Mouse (Mus musculus) stomach, embryonic 14.5 days (tissue): ENCODE data around the gene Ldlrad3. TPM values are rescaled to one million over a fixed set of nuclear protein-coding genes. Genes with fewer than 3 reads are reported as not detected.

Source experiments
- ATAC-seq: fragments of 200-750 bp; cut with Nextera tagmentation; 2 replicates; pipeline ENCODE4 v1.8.0; 2017; ENCODE audit warnings: low read depth, moderate TSS enrichment; ENCODE audit not compliant: insufficient number of reproducible peaks, insufficient read depth, low FRiP score
- H3K27ac ChIP-seq: fragments of 300-500 bp; sonication (generic); 2 replicates; pipeline ENCODE4 v1.5.1; 2014; ENCODE audit warnings: mild to moderate bottlenecking, low read length, moderate library complexity, mixed read lengths
- H3K27me3 ChIP-seq: fragments of 300-500 bp; sonication (generic); 2 replicates; pipeline ENCODE4 v1.6.1; 2014; ENCODE audit warnings: low read length, control low read depth, mixed read lengths; ENCODE audit not compliant: control insufficient read depth, insufficient read depth
- H3K36me3 ChIP-seq: fragments of 300-500 bp; sonication (generic); 2 replicates; pipeline ENCODE4 v1.6.1; 2014; ENCODE audit warnings: mild to moderate bottlenecking, control low read depth, low read length, moderate library complexity, mixed read lengths; ENCODE audit not compliant: control insufficient read depth, insufficient read depth
- H3K4me1 ChIP-seq: fragments of 300-500 bp; sonication (generic); 2 replicates; pipeline ENCODE4 v1.6.1; 2014; ENCODE audit warnings: low read length, control low read depth, mixed read lengths; ENCODE audit not compliant: control insufficient read depth, insufficient read depth
- H3K4me2 ChIP-seq: fragments of 300-500 bp; sonication (generic); replicated peaks from 2 replicates; pipeline ENCODE4 v1.6.1; 2014; ENCODE audit warnings: low read depth, low read length, control low read depth
- H3K4me3 ChIP-seq: fragments of 300-500 bp; sonication (generic); 2 replicates; pipeline ENCODE4 v1.5.1; 2014; ENCODE audit warnings: low read depth, low read length, control low read depth
- H3K9ac ChIP-seq: fragments of 300-500 bp; sonication (generic); replicated peaks from 2 replicates; pipeline ENCODE4 v1.6.1; 2014; ENCODE audit warnings: low read depth, mild to moderate bottlenecking, control low read depth, low read length, moderate library complexity, mixed read lengths
- H3K9me3 ChIP-seq: fragments of 300-500 bp; sonication (generic); 2 replicates; pipeline ENCODE4 v1.6.1; 2016; ENCODE audit warnings: low read depth, low read length, control low read depth; ENCODE audit not compliant: control insufficient read depth
- WGBS: fragments of 180-500 bp; shearing (Covaris S2); extraction: QIAGEN DNeasy Blood & Tissue Kit; methylation state at CpG from one replicate; pipeline ENCODE4 v1.1.7; 2014; 5-methylcytosine and 5-hydroxymethylcytosine counted together
- polyA plus RNA-seq: library from polyadenylated mRNA; unstranded; fragments of >200 nt; fragmentation: Nextera tagmentation; extraction: Ambion mirVana; gene quantifications from 2 replicates; pipeline ENCODE4 v1.2.1, GENCODE M21; 2014

Ldlrad3 gene
- polyA plus RNA-seq, 1 experiment from 2014 or later = 52.3 TPM

DNA sequence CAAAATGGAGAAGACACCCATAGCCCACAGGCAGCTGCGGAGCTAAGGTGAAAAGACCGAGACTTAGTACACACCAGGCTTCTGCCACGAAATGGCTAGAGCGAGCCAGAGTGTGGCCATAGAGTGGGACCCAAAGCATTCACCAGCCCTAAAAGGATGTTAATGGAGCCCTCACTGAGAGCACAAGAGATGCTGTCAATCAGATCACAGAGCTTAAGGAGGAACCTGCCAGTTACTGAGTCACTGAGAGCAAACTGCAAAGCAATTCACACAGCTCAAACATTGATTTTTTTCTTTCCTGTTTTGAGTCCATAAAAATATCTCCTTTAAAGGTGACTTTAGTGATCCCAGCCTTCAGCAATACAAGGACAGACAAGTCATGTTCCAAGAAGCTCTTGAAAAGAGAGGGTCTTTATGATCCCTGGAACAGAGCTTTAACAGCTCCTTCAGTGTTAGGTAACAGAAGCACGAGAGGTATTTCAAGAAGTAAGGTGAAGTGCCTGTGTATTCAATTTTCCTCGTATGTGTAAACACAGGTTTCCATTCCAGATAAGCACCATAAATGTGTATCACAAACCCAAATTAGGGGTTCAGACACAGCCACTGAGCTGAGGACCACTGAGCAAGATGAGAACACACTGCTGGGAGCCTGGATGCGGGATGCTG is 209.7 kb downstream of the Ldlrad3 start:
- Histone ChIP-seq H3K27ac (no peak overlapping the region), H3K4me2 (no peak overlapping the region), H3K4me3 (no peak overlapping the region), H3K4me1 (peaks cover 14% of the 10 kb centered on the region), H3K36me3 (no peaks in the 10 kb centered on the region), H3K9me3 (no peaks in the 10 kb centered on the region), H3K27me3 (no peaks in the 10 kb centered on the region), H3K9ac (no peak overlapping the region)
- WGBS = 77% methylated on average over 7 of the region's 7 CpGs
- no peak for ATAC-seq

DNA sequence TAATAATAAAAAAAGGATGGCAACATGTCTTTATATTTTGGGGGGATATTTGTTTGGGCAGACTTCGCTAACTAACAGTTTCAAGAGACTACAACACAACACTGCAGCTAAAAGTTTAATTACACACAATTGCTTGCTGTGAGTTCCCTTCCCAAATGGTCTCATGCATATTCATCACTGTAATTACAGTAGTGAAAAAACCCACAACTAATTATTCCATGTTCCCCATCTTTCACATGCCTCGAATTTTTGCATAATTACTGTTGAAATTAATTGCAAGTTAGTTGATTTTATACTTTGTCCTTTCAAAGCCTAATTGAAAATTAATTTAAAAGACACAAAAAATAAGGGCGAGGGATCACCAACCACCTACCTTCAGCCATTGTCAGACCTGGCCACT is 212.4 kb downstream of the Ldlrad3 start:
- WGBS = 91% methylated on average over 3 of the region's 3 CpGs
- Histone ChIP-seq H3K4me1 (peaks cover 5% of the 10 kb centered on the region; the same call in 1 of the 2 replicates), H3K27me3 (no peaks in the 10 kb centered on the region), H3K4me3 (no peak overlapping the region), H3K9me3 (no peaks in the 10 kb centered on the region), H3K9ac (no peak overlapping the region), H3K4me2 (no peak overlapping the region), H3K27ac (no peak overlapping the region), H3K36me3 (no peaks in the 10 kb centered on the region)
- ATAC-seq = no peak

DNA sequence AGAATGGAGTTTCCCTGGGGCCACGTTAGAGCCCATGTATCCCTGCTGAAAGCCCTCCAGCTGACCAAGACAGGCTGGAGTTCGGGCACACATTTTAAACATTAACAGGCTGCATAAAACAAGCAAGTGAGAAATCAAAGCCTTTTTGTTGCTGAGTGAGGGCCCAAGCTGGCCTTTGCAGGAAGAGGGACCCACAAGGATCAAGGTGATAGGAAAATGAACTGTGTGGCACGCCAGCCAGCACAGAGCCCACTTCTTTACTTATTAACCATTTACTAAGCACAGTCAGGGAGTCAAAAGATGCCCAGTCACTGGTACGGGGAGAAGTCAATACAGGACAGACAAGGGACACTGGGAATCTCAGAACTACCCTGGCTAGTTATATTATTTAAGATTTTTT is 218.6 kb downstream of the Ldlrad3 start:
- H3K4me1 ChIP-seq = no peaks in the 10 kb centered on the region
- H3K36me3 ChIP-seq = no peaks in the 10 kb centered on the region
- no peak overlapping the region for H3K9ac ChIP-seq
- H3K4me3 ChIP-seq = no peak overlapping the region
- no peak overlapping the region for H3K4me2 ChIP-seq
- 0 out of 2 replicates have a peak overlapping the region, but pooled peaks have one; percentile 7 for H3K27ac ChIP-seq
- H3K27me3 ChIP-seq = no peaks in the 10 kb centered on the region
- WGBS = 44% methylated on average over 4 of the region's 4 CpGs
- no peak; the same call in 1 of the 2 replicates for ATAC-seq
- no peaks in the 10 kb centered on the region for H3K9me3 ChIP-seq

DNA sequence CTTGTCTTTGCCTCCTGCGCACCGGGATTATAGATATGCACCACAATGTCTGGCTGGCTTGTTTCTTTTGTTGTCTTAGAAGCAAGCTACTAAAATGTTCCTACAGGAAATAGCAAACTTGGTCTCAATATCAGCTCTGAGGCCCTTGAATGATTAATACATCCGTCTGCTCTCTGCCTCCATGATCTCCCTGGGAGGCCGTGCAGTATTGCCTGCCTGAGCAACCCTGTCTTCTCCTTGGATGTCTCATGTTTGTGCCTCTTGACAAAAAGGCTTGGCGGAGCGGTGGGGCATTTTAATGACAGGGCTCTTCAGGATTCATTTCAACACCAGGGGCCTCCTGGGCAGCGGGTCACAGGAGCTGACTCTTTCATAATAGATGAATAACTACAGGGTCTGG is 219.0 kb downstream of the Ldlrad3 start:
- Histone ChIP-seq H3K4me3 (no peak overlapping the region), H3K9me3 (no peaks in the 10 kb centered on the region), H3K36me3 (no peaks in the 10 kb centered on the region), H3K27ac (0 out of 2 replicates have a peak overlapping the region, but pooled peaks have one; percentile 7), H3K27me3 (no peaks in the 10 kb centered on the region), H3K9ac (no peak overlapping the region), H3K4me2 (no peak overlapping the region), H3K4me1 (no peaks in the 10 kb centered on the region)
- no peak for ATAC-seq
- 56% methylated on average over 7 of the region's 7 CpGs for WGBS

DNA sequence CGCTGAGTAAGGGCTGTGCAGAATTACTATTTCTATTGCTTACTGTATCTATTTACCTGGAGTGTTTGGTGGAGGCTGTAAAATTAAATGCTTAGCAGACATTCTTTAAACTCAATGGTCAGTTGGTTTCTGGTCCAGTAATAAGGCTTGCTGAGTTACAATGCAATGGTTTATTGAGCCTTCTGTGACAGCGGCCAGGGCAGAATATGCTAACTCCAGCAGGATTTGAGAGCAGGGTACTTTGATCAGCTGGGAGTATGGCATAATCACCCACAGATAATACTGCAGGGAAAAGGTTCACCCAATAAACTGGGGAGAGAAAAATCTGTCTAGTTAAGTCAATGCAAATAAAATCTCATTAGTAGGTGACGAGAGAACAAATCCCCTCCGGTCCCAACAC is 220.2 kb downstream of the Ldlrad3 start:
- WGBS = 70% methylated on average over 4 of the region's 4 CpGs
- no peaks in the 10 kb centered on the region for H3K27me3 ChIP-seq
- no peak overlapping the region for H3K4me3 ChIP-seq
- no peak overlapping the region for H3K4me2 ChIP-seq
- no peaks in the 10 kb centered on the region for H3K36me3 ChIP-seq
- H3K9ac ChIP-seq = no peak overlapping the region
- H3K27ac ChIP-seq = no peak overlapping the region
- ATAC-seq = no peak
- no peaks in the 10 kb centered on the region for H3K9me3 ChIP-seq
- H3K4me1 ChIP-seq = no peaks in the 10 kb centered on the region

DNA sequence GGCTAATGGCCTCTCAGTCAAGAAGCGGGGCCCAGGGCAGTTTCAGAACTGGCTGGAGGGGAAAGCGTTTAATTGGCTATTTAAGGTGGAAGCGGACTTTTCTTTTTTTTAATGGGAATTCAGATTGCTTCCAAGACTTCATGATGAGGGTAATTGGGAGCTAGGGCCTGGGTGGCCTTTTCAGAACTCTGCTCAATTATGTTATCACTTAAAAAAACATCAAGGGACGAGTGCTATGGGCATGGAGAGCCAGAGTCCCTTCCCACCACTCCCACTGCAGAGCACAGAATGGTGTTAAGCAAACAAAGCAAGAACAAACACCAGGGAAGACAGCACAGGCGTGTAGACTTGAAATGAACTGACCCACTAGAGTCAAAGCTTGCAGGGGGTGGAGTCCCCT is 220.7 kb downstream of the Ldlrad3 start:
- no peaks in the 10 kb centered on the region for H3K4me1 ChIP-seq
- no peak overlapping the region for H3K9ac ChIP-seq
- no peak overlapping the region for H3K4me2 ChIP-seq
- H3K4me3 ChIP-seq = no peak overlapping the region
- H3K27me3 ChIP-seq = no peaks in the 10 kb centered on the region
- H3K36me3 ChIP-seq = no peaks in the 10 kb centered on the region
- 61% methylated on average over 5 of the region's 5 CpGs for WGBS
- no peaks in the 10 kb centered on the region for H3K9me3 ChIP-seq
- 0 out of 2 replicates have a peak, but pooled peaks have one; percentile 64 for ATAC-seq
- no peak overlapping the region for H3K27ac ChIP-seq

DNA sequence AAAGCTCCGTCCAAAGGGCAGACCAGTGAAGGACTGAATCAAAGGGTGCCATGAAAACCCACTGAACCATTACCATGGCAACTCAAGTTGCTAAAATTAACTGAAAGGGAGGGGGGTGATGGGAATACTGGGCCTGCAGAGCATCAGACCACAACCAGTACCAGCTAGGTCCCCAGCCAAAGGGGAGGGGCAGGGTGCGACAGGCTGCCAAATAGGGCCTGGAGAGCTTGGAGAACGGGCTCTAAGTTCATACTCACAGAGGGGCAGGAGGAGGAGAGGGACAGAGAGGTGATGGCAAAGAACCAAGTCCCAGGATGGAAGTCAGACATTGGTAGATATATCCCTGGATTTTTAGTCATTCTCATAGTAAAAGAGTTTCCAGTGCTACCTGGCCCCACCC is 222.8 kb downstream of the Ldlrad3 start:
- H3K4me2 ChIP-seq = no peak overlapping the region
- no peak overlapping the region for H3K27ac ChIP-seq
- no peaks in the 10 kb centered on the region for H3K36me3 ChIP-seq
- no peak overlapping the region for H3K9ac ChIP-seq
- no peaks in the 10 kb centered on the region for H3K9me3 ChIP-seq
- H3K4me3 ChIP-seq = no peak overlapping the region
- no peaks in the 10 kb centered on the region for H3K4me1 ChIP-seq
- ATAC-seq = no peak
- 83% methylated on average over 3 of the region's 3 CpGs for WGBS
- no peaks in the 10 kb centered on the region for H3K27me3 ChIP-seq

DNA sequence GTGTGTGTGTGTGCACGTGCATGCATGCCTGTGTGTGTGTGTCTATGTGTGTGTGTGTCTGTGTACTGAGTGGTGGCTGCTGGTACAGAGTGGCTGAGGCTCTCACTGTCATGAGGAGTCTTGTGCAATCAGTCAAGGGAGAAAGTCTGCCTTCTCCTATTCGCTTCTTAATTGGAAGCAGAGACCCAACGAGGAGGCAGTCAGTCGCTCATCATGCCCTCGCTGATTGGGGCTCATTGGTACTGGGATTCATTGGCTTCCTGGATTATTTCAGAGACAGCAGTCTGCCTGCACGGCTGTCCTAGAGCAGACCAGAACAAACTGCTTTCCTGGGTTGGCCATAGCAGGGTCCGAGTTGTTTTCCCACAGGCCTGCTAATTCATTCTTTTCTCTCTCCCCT is 223.8 kb downstream of the Ldlrad3 start:
- Histone ChIP-seq H3K36me3 (no peaks in the 10 kb centered on the region), H3K27me3 (no peaks in the 10 kb centered on the region), H3K9me3 (no peaks in the 10 kb centered on the region), H3K4me2 (no peak overlapping the region), H3K9ac (no peak overlapping the region), H3K4me1 (no peaks in the 10 kb centered on the region), H3K4me3 (no peak overlapping the region), H3K27ac (no peak overlapping the region)
- no peak for ATAC-seq
- WGBS = 80% methylated on average over 7 of the region's 7 CpGs

DNA sequence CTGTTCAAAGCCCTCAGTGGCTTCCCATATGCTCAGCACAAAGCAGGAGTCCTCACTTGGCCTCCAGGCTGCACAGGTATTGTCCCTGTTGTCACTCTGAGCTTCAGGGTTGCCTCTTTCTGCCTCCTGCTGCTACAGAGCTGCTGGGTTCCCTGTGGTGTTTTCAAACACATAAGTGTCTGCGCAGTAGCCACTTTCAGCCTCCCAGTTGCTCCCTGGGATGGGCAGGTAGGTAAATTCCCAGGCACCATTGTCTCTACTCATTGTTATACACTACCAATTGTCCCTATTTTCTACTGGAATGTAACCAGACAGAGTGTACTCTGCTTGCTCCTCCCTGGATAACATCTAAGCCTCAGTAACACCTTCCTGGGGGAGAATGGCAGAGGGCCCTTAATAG is 224.8 kb downstream of the Ldlrad3 start:
- no peak overlapping the region for H3K27ac ChIP-seq
- H3K9me3 ChIP-seq = no peaks in the 10 kb centered on the region
- no peaks in the 10 kb centered on the region for H3K36me3 ChIP-seq
- no peaks in the 10 kb centered on the region for H3K4me1 ChIP-seq
- no peaks in the 10 kb centered on the region for H3K27me3 ChIP-seq
- H3K4me2 ChIP-seq = no peak overlapping the region
- no peak overlapping the region for H3K9ac ChIP-seq
- WGBS = 62% methylated on average over 1 of the region's 1 CpGs
- no peak for ATAC-seq
- no peak overlapping the region for H3K4me3 ChIP-seq
